Mouse (Mus musculus) hindbrain, embryonic 13.5 days (tissue): ENCODE results near the gene Invs. TPM values are rescaled to one million over a fixed set of nuclear protein-coding genes. Genes with fewer than 3 reads are reported as not detected.

Source experiments
- ATAC-seq: fragments of 200-750 bp; cut with Nextera tagmentation; 2 replicates; pipeline ENCODE4 v1.8.0; 2017; ENCODE audit warnings: moderate TSS enrichment; ENCODE audit not compliant: low FRiP score
- H3K27ac ChIP-seq: fragments of 300-500 bp; sonication (generic); 2 replicates; pipeline ENCODE4 v1.5.1; 2015; ENCODE audit warnings: inconsistent platforms, mild to moderate bottlenecking, moderate library complexity
- H3K27me3 ChIP-seq: fragments of 300-500 bp; sonication (generic); 2 replicates; pipeline ENCODE4 v1.6.1; 2015; ENCODE audit warnings: mild to moderate bottlenecking, inconsistent platforms
- H3K36me3 ChIP-seq: fragments of 300-500 bp; sonication (generic); 2 replicates; pipeline ENCODE4 v1.6.1; 2015; ENCODE audit warnings: mild to moderate bottlenecking, inconsistent platforms
- H3K4me1 ChIP-seq: fragments of 300-500 bp; sonication (generic); replicated peaks from 2 replicates; pipeline ENCODE4 v1.6.1; 2015; ENCODE audit warnings: inconsistent platforms
- H3K4me2 ChIP-seq: fragments of 300-500 bp; sonication (generic); 2 replicates; pipeline ENCODE4 v1.6.1; 2015; ENCODE audit warnings: inconsistent platforms, mild to moderate bottlenecking, moderate library complexity
- H3K4me3 ChIP-seq: fragments of 300-500 bp; sonication (generic); 2 replicates; pipeline ENCODE4 v1.5.1; 2015; ENCODE audit warnings: mild to moderate bottlenecking, inconsistent platforms
- H3K9ac ChIP-seq: fragments of 300-500 bp; sonication (generic); 2 replicates; pipeline ENCODE4 v1.6.1; 2015; ENCODE audit warnings: mild to moderate bottlenecking, inconsistent platforms
- H3K9me3 ChIP-seq: fragments of 300-500 bp; sonication (generic); 2 replicates; pipeline ENCODE4 v1.6.1; 2016; ENCODE audit warnings: inconsistent platforms
- WGBS: fragments of 180-500 bp; shearing (Covaris S2); methylation state at CpG from one replicate; pipeline ENCODE4 v1.1.7; 2015; 5-methylcytosine and 5-hydroxymethylcytosine counted together
- polyA plus RNA-seq: library from polyadenylated mRNA; unstranded; fragments of >200 nt; fragmentation: Nextera tagmentation; extraction: Ambion mirVana; gene quantifications from 2 replicates; pipeline ENCODE4 v1.2.1, GENCODE M21; 2015

Gene Invs
- polyA plus RNA-seq, 1 experiment from 2014 or later = 6.8 TPM

DNA sequence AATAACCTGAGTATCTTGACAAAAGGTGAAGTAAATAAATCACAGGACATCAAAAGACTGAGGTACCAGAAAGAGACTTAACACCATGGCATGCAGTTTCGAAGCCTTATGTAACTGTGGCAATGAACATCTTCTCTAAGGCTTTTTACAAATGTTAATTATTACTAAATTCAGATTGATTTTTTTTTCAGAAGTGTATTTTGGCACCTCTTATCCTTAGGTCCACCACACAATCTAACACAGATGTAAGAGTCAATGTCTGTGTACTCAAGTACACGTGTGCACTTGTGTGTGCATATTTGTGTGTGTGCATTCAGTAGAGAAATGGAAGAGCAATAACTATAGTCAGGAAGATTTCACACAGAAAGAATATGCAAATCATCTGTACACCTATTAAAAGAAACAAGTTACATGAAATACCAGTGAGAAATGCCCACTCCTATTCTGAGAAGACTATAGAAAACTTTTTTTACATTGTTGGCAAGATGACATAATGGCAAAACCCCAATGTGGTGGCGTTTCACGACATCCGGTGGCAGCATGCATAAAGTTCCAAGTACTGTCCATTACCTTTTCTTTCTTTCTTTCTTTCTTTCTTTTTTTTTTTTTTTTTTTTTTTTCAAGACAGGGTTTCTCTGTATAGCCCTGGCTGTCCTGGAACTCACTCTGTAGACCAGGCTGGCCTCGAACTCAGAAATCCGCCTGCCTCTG lies 6.3 kb upstream of the Invs start:
- Histone ChIP-seq H3K4me2 (no peak overlapping the region), H3K4me1 (peaks cover 5% of the 10 kb centered on the region; the same call in 1 of the 2 replicates), H3K4me3 (no peak overlapping the region), H3K27me3 (no peaks in the 10 kb centered on the region), H3K9ac (no peak overlapping the region), H3K27ac (no peak overlapping the region), H3K9me3 (no peaks in the 10 kb centered on the region), H3K36me3 (no peaks in the 10 kb centered on the region; the same call in 1 of the 2 replicates)
- WGBS = 98% methylated on average over 7 of the region's 7 CpGs
- no peak for ATAC-seq

DNA sequence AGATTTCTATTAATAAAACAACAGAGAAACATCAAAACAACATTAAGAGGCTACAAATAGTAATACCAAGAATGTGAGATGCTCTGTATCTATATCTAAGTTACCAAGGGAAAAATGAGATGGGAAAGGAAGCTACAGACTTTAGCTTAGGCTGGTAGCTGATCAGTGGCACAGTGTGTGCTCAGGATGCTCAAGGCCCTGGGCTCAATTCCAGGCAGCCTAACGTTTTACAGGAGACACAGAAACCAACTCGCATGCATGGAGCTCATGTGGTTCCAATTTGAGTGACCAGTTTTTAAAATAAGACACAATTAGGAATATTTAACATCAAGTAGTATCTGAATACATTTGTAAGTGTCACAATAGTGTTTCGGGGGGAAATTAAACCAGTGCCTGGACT lies 3.8 kb upstream of the Invs start:
- no peak for ATAC-seq
- H3K27me3 ChIP-seq = no peaks in the 10 kb centered on the region
- H3K9me3 ChIP-seq = no peaks in the 10 kb centered on the region
- no peak overlapping the region for H3K4me2 ChIP-seq
- 88% methylated on average over 3 of the region's 3 CpGs for WGBS
- H3K9ac ChIP-seq = no peak overlapping the region
- H3K4me3 ChIP-seq = no peak overlapping the region
- peaks cover 15% of the 10 kb centered on the region for H3K4me1 ChIP-seq
- H3K27ac ChIP-seq = no peak overlapping the region
- H3K36me3 ChIP-seq = no peaks in the 10 kb centered on the region; the same call in 1 of the 2 replicates

DNA sequence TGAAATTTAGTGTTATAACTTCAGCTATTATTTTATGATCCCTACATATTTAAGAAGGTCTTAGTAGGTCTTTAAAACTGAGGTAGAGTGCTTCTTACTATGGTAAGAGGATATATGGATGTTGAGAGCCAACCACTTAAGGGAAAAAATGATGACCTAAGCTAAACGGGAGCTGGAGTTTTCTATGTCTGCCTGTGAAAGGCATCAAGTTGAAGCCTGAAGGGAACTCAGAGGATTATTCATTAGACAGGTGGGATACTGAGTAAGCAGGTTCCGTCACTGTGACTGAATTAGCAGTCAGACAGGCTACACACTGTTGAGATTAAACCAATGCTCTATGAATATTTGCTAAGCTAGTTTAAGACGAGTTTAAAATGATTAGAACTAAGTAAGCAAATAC lies 2.5 kb upstream of the Invs start:
- 86% methylated on average over 3 of the region's 3 CpGs for WGBS
- Histone ChIP-seq H3K4me2 (no peak overlapping the region), H3K27me3 (no peaks in the 10 kb centered on the region), H3K9ac (no peak overlapping the region), H3K9me3 (no peaks in the 10 kb centered on the region), H3K36me3 (no peaks in the 10 kb centered on the region; the same call in 1 of the 2 replicates), H3K27ac (no peak overlapping the region), H3K4me1 (peaks cover 15% of the 10 kb centered on the region), H3K4me3 (no peak overlapping the region)
- no peak for ATAC-seq

DNA sequence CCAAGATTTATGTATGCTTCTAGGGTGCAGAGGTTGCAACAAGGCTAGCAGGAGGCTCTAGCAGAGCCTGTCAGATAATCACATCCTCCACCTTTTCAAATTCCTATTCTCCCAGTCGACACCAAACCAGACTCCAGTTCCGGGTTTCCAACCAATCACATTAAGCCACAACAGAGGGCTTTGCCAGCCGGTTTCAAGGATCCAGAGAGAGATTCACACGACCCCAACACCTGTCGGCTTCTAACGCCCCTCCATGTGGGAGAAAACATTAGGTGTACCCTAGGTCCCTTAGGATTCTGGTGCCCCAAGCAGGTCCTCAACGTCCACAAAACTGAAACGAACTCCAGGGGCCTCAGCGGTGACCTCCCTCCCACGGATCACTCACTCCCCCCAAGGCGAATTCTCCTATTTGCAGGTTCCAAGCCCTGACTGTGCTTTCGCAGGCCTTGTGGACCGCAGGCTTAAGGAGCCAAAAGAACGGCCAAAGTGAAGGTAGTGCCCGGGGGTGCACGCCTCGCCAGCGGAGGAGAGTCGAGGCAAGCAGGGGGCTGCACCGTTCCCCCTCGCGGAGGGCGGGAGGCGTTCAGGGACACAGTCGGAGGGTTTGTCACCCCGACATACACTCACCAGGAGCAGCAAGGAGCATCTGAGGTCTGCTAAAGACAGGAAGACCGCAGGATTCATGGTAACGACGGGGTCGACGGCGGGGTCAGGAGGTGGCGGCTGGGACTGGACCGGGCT lies 633 bp upstream of the Invs start:
- Histone ChIP-seq H3K4me3 (peak overlapping the region; percentile 98), H3K36me3 (no peaks in the 10 kb centered on the region; the same call in 1 of the 2 replicates), H3K27me3 (no peaks in the 10 kb centered on the region), H3K9me3 (no peaks in the 10 kb centered on the region), H3K4me1 (peaks cover 12% of the 10 kb centered on the region), H3K9ac (peak overlapping the region; percentile 91), H3K4me2 (peak overlapping the region; percentile 95), H3K27ac (peak overlapping the region; percentile 77)
- under 1% methylated on average over 34 of the region's 34 CpGs for WGBS
- ATAC-seq = peak; percentile 76

GRCm38 (mm10) chr4:48281121-48281520 lies 1.6 kb downstream of the Invs start:
- H3K27ac ChIP-seq = no peak overlapping the region
- no peaks in the 10 kb centered on the region for H3K27me3 ChIP-seq
- no peak overlapping the region for H3K4me3 ChIP-seq
- H3K4me2 ChIP-seq = no peak overlapping the region
- ATAC-seq = no peak
- H3K4me1 ChIP-seq = peaks cover 12% of the 10 kb centered on the region
- H3K9ac ChIP-seq = no peak overlapping the region
- WGBS = 89% methylated on average over 1 of the region's 1 CpGs
- H3K9me3 ChIP-seq = no peaks in the 10 kb centered on the region
- no peaks in the 10 kb centered on the region for H3K36me3 ChIP-seq

DNA sequence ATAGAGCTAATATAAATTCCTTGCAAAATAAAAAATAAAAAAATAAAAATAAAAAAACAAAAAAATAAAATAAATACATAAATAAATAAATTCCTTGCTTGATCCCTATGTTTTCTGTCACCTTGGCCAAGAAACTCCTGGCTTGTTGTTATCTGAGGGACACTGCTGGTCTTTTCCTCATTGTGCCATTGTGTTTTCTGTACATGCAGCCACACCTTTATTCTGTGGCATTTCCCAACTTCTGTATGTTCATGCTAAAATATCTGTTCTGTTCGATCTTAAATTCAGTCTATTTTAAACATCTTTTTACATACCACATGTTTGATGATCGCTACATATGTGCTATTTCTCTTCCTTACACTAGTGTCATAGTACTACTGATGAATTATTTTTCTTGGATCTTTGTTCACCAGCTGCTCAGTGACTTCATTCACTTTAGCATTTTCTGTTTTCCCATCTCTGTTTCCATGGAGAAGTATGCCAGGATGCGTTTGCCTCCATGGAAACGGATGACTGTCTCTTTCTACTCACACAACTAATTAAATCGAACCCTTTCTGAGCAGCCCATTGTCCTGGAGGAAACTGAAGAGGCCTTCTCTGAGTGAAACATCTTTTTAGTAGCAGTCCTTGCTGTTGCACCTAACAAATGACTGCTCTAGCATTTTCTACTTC lies 7.7 kb downstream of the Invs start:
- H3K36me3 ChIP-seq = peaks cover 6% of the 10 kb centered on the region
- no peak overlapping the region for H3K4me2 ChIP-seq
- H3K9ac ChIP-seq = no peak overlapping the region
- no peaks in the 10 kb centered on the region; the same call in 1 of the 2 replicates for H3K4me1 ChIP-seq
- peak; percentile 83 for ATAC-seq
- WGBS = 21% methylated on average over 5 of the region's 5 CpGs
- H3K27me3 ChIP-seq = no peaks in the 10 kb centered on the region
- H3K9me3 ChIP-seq = no peaks in the 10 kb centered on the region
- H3K27ac ChIP-seq = peak overlapping the region; percentile 69
- H3K4me3 ChIP-seq = no peak overlapping the region

DNA sequence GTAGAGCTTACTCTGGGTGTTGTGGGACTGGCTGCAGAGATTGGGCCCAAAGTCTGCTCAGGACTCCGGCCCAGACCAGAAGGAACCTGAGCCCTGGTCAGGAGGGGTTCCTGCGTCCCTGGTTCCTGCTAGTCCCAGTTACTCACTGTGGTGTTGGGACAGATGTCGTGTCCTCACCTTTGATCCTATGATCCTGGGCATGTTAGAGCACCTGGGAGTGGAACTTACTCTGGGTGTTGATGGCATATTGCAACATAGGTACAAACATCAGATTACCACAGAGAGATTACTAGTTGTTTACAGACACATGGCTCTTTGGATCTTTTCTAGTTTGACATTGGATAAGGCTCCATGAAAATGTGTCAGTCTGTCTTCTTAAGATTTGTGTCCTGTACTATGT lies 35.3 kb downstream of the Invs start:
- Histone ChIP-seq H3K27me3 (no peaks in the 10 kb centered on the region), H3K4me2 (no peak overlapping the region), H3K9ac (no peak overlapping the region), H3K27ac (no peak overlapping the region), H3K4me1 (no peaks in the 10 kb centered on the region), H3K9me3 (no peaks in the 10 kb centered on the region), H3K4me3 (no peak overlapping the region), H3K36me3 (peaks cover 3% of the 10 kb centered on the region; the same call in 1 of the 2 replicates)
- WGBS = 92% methylated on average over 3 of the region's 3 CpGs
- ATAC-seq = no peak

- WGBS = 93% methylated on average over 3 of the region's 3 CpGs
- H3K4me3 ChIP-seq = no peak overlapping the region
- H3K4me1 ChIP-seq = no peaks in the 10 kb centered on the region; the same call in 1 of the 2 replicates
- no peak overlapping the region for H3K27ac ChIP-seq
- no peaks in the 10 kb centered on the region for H3K9me3 ChIP-seq
- no peaks in the 10 kb centered on the region for H3K27me3 ChIP-seq
- no peak for ATAC-seq
- H3K36me3 ChIP-seq = no peaks in the 10 kb centered on the region
- no peak overlapping the region for H3K9ac ChIP-seq
- H3K4me2 ChIP-seq = no peak overlapping the region
Measured at GRCm38 (mm10) chr4:48316036-48316435, 36.5 kb downstream of the Invs start.

DNA sequence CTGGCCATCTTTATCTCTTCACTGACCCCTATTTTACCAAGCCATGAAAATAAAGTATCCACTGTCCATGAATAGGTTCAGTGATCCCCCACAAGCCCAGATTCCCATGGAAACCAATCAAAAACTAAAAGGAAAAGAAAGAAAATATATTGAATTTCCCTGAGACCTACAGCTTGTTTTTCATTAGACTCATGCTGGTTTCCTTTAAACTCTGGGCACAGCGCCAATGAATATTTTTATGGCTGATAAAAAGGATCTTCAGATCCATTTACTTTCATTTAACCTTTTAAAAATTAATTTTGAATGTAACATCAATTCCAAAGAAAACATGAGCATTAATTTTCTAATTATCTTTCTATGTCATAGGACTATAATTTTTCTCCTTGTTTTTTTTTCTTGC lies 41.7 kb downstream of the Invs start:
- ATAC-seq = no peak
- Histone ChIP-seq H3K36me3 (no peaks in the 10 kb centered on the region), H3K9me3 (no peaks in the 10 kb centered on the region), H3K9ac (no peak overlapping the region), H3K4me3 (no peak overlapping the region), H3K4me1 (no peaks in the 10 kb centered on the region; the same call in 1 of the 2 replicates), H3K27ac (no peak overlapping the region), H3K27me3 (no peaks in the 10 kb centered on the region), H3K4me2 (no peak overlapping the region)
- WGBS = 82% methylated on average over 1 of the region's 1 CpGs

- WGBS = 42% methylated on average over 1 of the region's 1 CpGs
- Histone ChIP-seq H3K27me3 (no peaks in the 10 kb centered on the region), H3K9me3 (no peaks in the 10 kb centered on the region), H3K4me1 (no peaks in the 10 kb centered on the region; the same call in 1 of the 2 replicates), H3K27ac (no peak overlapping the region), H3K4me3 (no peak overlapping the region), H3K9ac (no peak overlapping the region), H3K4me2 (no peak overlapping the region), H3K36me3 (no peaks in the 10 kb centered on the region)
- no peak for ATAC-seq
Measured at GRCm38 (mm10) chr4:48322095-48322494, 42.5 kb downstream of the Invs start.

DNA sequence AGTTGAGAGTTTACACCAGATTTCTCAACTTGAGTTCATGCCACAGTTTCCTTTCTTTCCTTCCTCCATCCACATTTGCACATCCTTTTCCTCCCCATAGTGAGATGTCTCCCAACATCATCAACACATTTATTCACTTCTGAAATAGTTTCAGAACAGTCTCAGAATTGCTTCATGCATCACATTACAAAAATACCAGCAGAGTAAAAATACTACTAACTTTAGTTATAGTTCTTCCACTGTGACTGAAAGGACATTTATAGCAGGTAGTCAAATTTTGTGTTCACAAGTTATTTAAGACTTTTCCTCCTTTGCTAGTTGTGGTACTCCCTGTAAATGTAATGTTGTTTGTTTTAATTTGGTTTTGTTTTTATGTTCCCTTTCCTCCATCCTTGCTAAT lies 47.6 kb downstream of the Invs start:
- H3K27ac ChIP-seq = no peak overlapping the region
- H3K9me3 ChIP-seq = no peaks in the 10 kb centered on the region

DNA sequence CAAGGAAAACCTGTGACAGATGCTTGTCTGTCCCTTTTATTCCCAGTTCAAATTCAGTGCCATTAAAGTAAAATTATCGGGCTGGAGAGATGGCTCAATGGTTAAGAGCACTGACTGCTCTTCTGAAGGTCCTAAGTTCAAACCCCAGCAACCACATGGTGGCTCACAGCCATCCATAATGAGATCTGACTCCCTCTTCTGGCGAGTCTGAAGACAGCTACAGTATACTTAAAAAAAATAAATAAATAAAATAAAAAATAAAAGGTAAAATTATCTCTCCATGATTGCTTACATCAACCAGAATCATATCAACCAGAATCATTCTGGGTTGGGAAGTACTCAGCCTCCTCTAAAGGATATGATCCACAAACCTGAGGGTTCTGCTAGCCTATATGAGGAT lies 48.5 kb downstream of the Invs start:
- Histone ChIP-seq H3K9ac (no peak overlapping the region), H3K36me3 (no peaks in the 10 kb centered on the region), H3K4me1 (no peaks in the 10 kb centered on the region), H3K27ac (no peak overlapping the region), H3K4me3 (no peak overlapping the region), H3K9me3 (no peaks in the 10 kb centered on the region), H3K27me3 (no peaks in the 10 kb centered on the region), H3K4me2 (no peak overlapping the region)
- no peak for ATAC-seq
- WGBS = 62% methylated on average over 2 of the region's 2 CpGs

More for the DNA sequence above, 47.6 kb downstream of the Invs start:
- Histone ChIP-seq H3K4me1 (no peaks in the 10 kb centered on the region), H3K9ac (no peak overlapping the region), H3K27me3 (no peaks in the 10 kb centered on the region), H3K36me3 (no peaks in the 10 kb centered on the region), H3K4me2 (no peak overlapping the region), H3K4me3 (no peak overlapping the region)
- no peak for ATAC-seq
